Mouse (Mus musculus): ENCODE measurements around the gene Slc39a9. TPM values are rescaled to one million over a fixed set of nuclear protein-coding genes. Genes with fewer than 3 reads are reported as not detected.

Gene Slc39a9
- polyA plus RNA-seq, 1 experiment from 2014 or later, result 29.2 TPM

DNA sequence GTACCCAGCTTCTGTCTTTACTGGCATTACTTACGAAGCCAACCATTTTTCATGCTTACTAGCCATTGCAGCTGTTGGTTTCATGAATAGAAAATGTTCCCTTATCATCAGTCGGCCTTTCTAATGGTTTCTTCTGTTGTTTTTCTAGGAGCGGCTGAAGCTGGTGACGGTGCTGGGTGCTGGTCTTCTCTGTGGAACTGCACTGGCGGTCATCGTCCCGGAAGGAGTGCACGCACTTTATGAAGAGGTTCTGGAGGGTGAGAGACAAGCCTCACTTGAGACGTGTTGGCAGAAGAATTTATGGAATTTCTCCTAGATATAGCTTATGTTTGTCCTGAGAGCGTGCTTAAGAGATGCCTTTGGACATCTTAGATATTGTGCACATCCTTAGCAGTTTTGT, 18.6 kb downstream of the Slc39a9 start:
- 93% methylated on average over 10 of the region's 10 CpGs for WGBS
- ATAC-seq (ENCODE audit: low FRiP score), result no peak

GRCm38 (mm10) chr12:80663935-80664334, 20.3 kb downstream of the Slc39a9 start:
- H3K27ac ChIP-seq, result no peak overlapping the region
- no peak overlapping the region for H3K9ac ChIP-seq
- H3K9me3 ChIP-seq, result no peaks in the 10 kb centered on the region
- 83% methylated on average over 2 of the region's 2 CpGs for WGBS
- H3K4me2 ChIP-seq, result no peak overlapping the region
- peaks cover 29% of the 10 kb centered on the region for H3K36me3 ChIP-seq (replicated peaks)
- no peaks in the 10 kb centered on the region for H3K4me1 ChIP-seq
- ATAC-seq (ENCODE audit: low FRiP score), result no peak
- H3K27me3 ChIP-seq, result no peaks in the 10 kb centered on the region
- H3K4me3 ChIP-seq (replicated peaks), result no peak overlapping the region

More for the DNA sequence above, 18.6 kb downstream of the Slc39a9 start:
- Histone ChIP-seq H3K4me1 (no peaks in the 10 kb centered on the region), H3K4me3 (replicated peaks) (no peak overlapping the region), H3K9ac (no peak overlapping the region), H3K4me2 (no peak overlapping the region), H3K27ac (no peak overlapping the region), H3K36me3 (replicated peaks) (peaks cover 22% of the 10 kb centered on the region), H3K27me3 (no peaks in the 10 kb centered on the region), H3K9me3 (no peaks in the 10 kb centered on the region)

GRCm38 (mm10) chr12:80668391-80668790, 24.7 kb downstream of the Slc39a9 start:
- ATAC-seq (ENCODE audit: low FRiP score), result no peak
- Histone ChIP-seq H3K9me3 (no peaks in the 10 kb centered on the region), H3K4me3 (replicated peaks) (no peak overlapping the region), H3K27ac (no peak overlapping the region), H3K4me2 (no peak overlapping the region), H3K4me1 (no peaks in the 10 kb centered on the region), H3K36me3 (replicated peaks) (peaks cover 28% of the 10 kb centered on the region), H3K9ac (no peak overlapping the region), H3K27me3 (no peaks in the 10 kb centered on the region)
- WGBS, result 84% methylated on average over 2 of the region's 2 CpGs

- WGBS, result 17% methylated on average over 3 of the region's 3 CpGs
- Histone ChIP-seq H3K27ac (no peak overlapping the region), H3K9ac (no peak overlapping the region), H3K9me3 (no peaks in the 10 kb centered on the region), H3K4me2 (no peak overlapping the region), H3K36me3 (replicated peaks) (peaks cover 45% of the 10 kb centered on the region), H3K4me3 (replicated peaks) (no peak overlapping the region), H3K4me1 (no peaks in the 10 kb centered on the region), H3K27me3 (no peaks in the 10 kb centered on the region)
- ATAC-seq (ENCODE audit: low FRiP score), result no peak
Measured at GRCm38 (mm10) chr12:80673170-80673569, 29.5 kb downstream of the Slc39a9 start.

DNA sequence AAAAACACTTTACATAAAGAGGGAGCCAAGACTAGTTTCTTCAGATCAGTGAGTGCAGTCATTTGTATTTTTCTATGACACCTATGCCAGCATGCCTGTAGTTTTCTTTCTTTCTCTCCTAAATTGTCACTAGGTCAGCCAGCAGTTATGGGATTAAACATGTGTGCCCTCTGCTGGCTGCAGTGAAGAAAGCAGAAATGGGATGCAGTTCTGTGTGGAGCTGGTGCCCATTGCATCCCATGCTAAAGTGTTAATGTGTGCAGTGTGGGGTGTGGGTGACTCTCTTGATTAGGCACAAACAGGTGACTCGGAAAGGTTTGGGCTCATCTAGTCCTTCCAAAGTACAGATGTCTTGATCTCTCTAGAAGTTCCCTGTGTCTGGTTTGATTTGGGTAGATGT, 37.7 kb downstream of the Slc39a9 start:
- H3K9me3 ChIP-seq, result no peaks in the 10 kb centered on the region
- no peaks in the 10 kb centered on the region for H3K27me3 ChIP-seq
- H3K4me3 ChIP-seq (replicated peaks), result no peak overlapping the region
- no peak for ATAC-seq (ENCODE audit: low FRiP score)
- 85% methylated on average over 1 of the region's 1 CpGs for WGBS
- no peak overlapping the region for H3K4me2 ChIP-seq
- no peaks in the 10 kb centered on the region for H3K4me1 ChIP-seq
- peaks cover 22% of the 10 kb centered on the region for H3K36me3 ChIP-seq (replicated peaks)
- H3K27ac ChIP-seq, result no peak overlapping the region
- H3K9ac ChIP-seq, result no peak overlapping the region

DNA sequence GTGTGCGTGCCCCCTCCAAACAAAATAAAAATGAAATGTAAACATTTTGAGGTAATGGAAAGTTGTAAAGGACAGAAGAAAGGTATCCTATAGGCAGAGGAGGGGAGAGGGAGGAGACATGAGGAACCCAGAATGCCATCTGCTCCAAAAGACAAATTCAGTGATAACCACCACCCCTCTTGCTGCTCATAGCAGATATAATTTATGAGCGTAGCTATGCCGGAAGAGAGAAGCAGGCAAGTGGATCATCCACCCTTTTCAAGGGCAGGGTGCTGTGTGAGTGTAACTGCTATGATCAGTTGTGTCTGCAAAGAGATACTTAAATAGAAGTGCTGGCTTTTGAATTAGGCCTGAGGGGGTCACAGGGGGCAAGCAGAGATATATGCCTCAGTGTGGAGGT, 39.9 kb downstream of the Slc39a9 start:
- Histone ChIP-seq H3K36me3 (replicated peaks) (peaks cover 9% of the 10 kb centered on the region; the same call in 1 of the 2 replicates), H3K9ac (no peak overlapping the region), H3K4me3 (replicated peaks) (no peak overlapping the region), H3K9me3 (no peaks in the 10 kb centered on the region), H3K4me1 (no peaks in the 10 kb centered on the region), H3K27ac (no peak overlapping the region), H3K27me3 (no peaks in the 10 kb centered on the region), H3K4me2 (no peak overlapping the region)
- 98% methylated on average over 3 of the region's 3 CpGs for WGBS
- no peak for ATAC-seq (ENCODE audit: low FRiP score)

DNA sequence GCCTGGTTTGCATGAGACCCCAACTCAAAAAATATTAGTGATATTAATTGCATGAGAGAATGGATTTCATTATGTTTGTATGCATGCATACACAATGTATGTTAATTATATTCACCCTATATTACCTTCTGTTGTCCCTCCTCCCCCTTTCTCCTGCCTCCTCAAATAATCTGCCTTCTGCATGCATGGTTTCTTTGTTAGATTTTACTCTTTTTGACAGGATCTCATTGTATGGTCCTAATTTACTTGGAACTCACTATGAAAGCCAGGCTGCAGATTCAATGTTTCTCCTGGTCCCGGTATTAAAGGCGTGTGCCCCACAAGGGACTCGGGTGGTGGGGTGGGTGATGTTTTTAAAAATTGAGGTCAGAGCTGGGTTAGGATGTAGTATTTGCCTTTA, 40.6 kb downstream of the Slc39a9 start:
- Histone ChIP-seq H3K4me3 (replicated peaks) (no peak overlapping the region), H3K27me3 (no peaks in the 10 kb centered on the region), H3K4me2 (no peak overlapping the region), H3K4me1 (no peaks in the 10 kb centered on the region), H3K27ac (no peak overlapping the region), H3K9ac (no peak overlapping the region), H3K36me3 (replicated peaks) (peaks cover 9% of the 10 kb centered on the region; the same call in 1 of the 2 replicates), H3K9me3 (no peaks in the 10 kb centered on the region)
- no peak for ATAC-seq (ENCODE audit: low FRiP score)
- WGBS, result 68% methylated on average over 3 of the region's 3 CpGs

- Histone ChIP-seq H3K4me3 (replicated peaks) (no peak overlapping the region), H3K27ac (no peak overlapping the region), H3K27me3 (peaks cover 26% of the 10 kb centered on the region), H3K4me2 (no peak overlapping the region), H3K9ac (no peak overlapping the region), H3K4me1 (peaks cover 17% of the 10 kb centered on the region), H3K9me3 (no peaks in the 10 kb centered on the region), H3K36me3 (replicated peaks) (no peaks in the 10 kb centered on the region)
- 88% methylated on average over 10 of the region's 10 CpGs for WGBS
- ATAC-seq (ENCODE audit: low FRiP score), result no peak
Measured at GRCm38 (mm10) chr12:80687788-80688211, 44.1 kb downstream of the Slc39a9 start.

GRCm38 (mm10) chr12:80689696-80690095, 46.0 kb downstream of the Slc39a9 start:
- peaks cover 45% of the 10 kb centered on the region for H3K27me3 ChIP-seq
- H3K9ac ChIP-seq, result no peak overlapping the region
- H3K9me3 ChIP-seq, result no peaks in the 10 kb centered on the region
- H3K36me3 ChIP-seq (replicated peaks), result no peaks in the 10 kb centered on the region
- H3K4me3 ChIP-seq (replicated peaks), result no peak overlapping the region
- ATAC-seq (ENCODE audit: low FRiP score), result no peak
- no peak overlapping the region for H3K4me2 ChIP-seq
- no peak overlapping the region for H3K27ac ChIP-seq
- peaks cover 21% of the 10 kb centered on the region for H3K4me1 ChIP-seq
- WGBS, result 64% methylated on average over 5 of the region's 5 CpGs

DNA sequence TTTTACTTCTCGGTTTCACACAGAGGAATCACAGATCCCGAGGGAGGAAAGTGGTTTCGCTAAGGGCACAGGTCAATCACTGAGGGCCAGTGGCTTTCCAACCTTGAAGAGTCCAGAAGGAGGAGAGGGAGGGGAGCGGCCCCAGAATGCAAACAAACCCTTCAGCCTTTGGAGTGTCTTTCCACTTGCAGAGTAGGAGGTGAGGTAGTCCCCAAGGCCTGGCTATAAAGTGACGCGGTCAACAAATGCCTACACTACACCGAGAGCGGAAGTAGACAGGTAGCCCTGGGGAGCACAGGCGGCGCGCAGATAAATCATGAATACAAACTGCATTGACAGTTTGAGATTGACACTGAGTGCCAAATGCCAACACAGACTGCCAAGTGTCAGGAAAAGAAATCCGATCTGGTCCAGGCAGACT, 48.0 kb downstream of the Slc39a9 start:
- Histone ChIP-seq H3K27me3 (peaks cover 55% of the 10 kb centered on the region), H3K9ac (no peak overlapping the region), H3K9me3 (no peaks in the 10 kb centered on the region), H3K27ac (no peak overlapping the region), H3K4me3 (replicated peaks) (no peak overlapping the region), H3K4me1 (peaks cover 21% of the 10 kb centered on the region), H3K36me3 (replicated peaks) (no peaks in the 10 kb centered on the region), H3K4me2 (peak overlapping the region; percentile 66; the same call in 1 of the 2 replicates)
- no peak for ATAC-seq (ENCODE audit: low FRiP score)
- 17% methylated on average over 12 of the region's 12 CpGs for WGBS

- Histone ChIP-seq H3K27ac (no peak within 1 kb of the TSS), H3K36me3 (replicated peaks) (no peaks in the 10 kb centered on the region), H3K27me3 (peaks cover 55% of the 10 kb centered on the region), H3K4me2 (peak within 1 kb of the TSS; percentile 66), H3K9ac (peak within 1 kb of the TSS; percentile 38), H3K4me3 (replicated peaks) (peak within 1 kb of the TSS; percentile 42), H3K9me3 (no peaks in the 10 kb centered on the region), H3K4me1 (peaks cover 21% of the 10 kb centered on the region)
- ATAC-seq (ENCODE audit: low FRiP score), result peak; percentile 74
- 1% methylated on average over 48 of the region's 52 CpGs for WGBS
Measured at GRCm38 (mm10) chr12:80692269-80692972, 48.7 kb downstream of the Slc39a9 start, which contains the start of gene Plekhd1. Gene Plekhd1, plus strand, starts transcription at chr12:80692591.

GRCm38 (mm10) chr12:80693700-80694099, 50.0 kb downstream of the Slc39a9 start:
- H3K4me2 ChIP-seq, result no peak overlapping the region
- peaks cover 55% of the 10 kb centered on the region for H3K27me3 ChIP-seq
- H3K36me3 ChIP-seq (replicated peaks), result no peaks in the 10 kb centered on the region
- H3K27ac ChIP-seq, result no peak overlapping the region
- H3K4me3 ChIP-seq (replicated peaks), result no peak overlapping the region
- H3K4me1 ChIP-seq, result peaks cover 21% of the 10 kb centered on the region
- H3K9ac ChIP-seq, result no peak overlapping the region
- 47% methylated on average over 2 of the region's 2 CpGs for WGBS
- no peaks in the 10 kb centered on the region for H3K9me3 ChIP-seq
- no peak for ATAC-seq (ENCODE audit: low FRiP score)

DNA sequence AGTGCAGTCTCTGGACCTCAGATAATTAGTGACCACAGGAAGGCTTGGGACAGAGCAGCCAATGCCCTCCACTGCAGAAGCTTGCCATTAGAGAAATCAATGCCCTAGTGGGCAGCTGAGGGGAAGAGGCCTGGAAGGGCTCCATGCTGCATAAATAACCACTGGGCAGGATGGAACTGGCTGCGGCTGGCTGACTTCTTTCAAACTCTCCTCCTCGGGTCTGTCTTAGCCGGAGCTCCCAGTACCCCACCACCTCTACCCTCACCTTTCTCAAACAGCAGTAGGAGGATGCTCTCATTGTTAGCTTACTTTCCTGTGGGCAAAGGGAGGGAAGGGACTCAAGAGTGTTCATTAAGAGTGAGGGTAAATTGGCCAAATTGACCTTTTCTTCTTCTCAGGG, 51.3 kb downstream of the Slc39a9 start:
- H3K27ac ChIP-seq, result no peak overlapping the region
- H3K4me1 ChIP-seq, result peaks cover 15% of the 10 kb centered on the region
- H3K4me2 ChIP-seq, result no peak overlapping the region
- H3K9ac ChIP-seq, result no peak overlapping the region
- H3K27me3 ChIP-seq, result peaks cover 55% of the 10 kb centered on the region
- H3K36me3 ChIP-seq (replicated peaks), result no peaks in the 10 kb centered on the region
- ATAC-seq (ENCODE audit: low FRiP score), result no peak
- no peaks in the 10 kb centered on the region for H3K9me3 ChIP-seq
- no peak overlapping the region for H3K4me3 ChIP-seq (replicated peaks)
- WGBS, result 80% methylated on average over 3 of the region's 3 CpGs
